Mouse (Mus musculus) neural tube, embryonic 13.5 days (tissue): ENCODE measurements around the gene Cox5b. TPM values are rescaled to one million over a fixed set of nuclear protein-coding genes. Genes with fewer than 3 reads are reported as not detected.
A peak's percentile ranks its signal among the peaks of the same experiment; 100 is the strongest.

Source experiments
- ATAC-seq: fragments of 200-750 bp; cut with Nextera tagmentation; 2 replicates; pipeline ENCODE4 v1.8.0; 2017; ENCODE audit warnings: low read depth, mild to moderate bottlenecking, moderate TSS enrichment, moderate library complexity
- H3K27ac ChIP-seq: fragments of 300-500 bp; sonication (generic); replicated peaks from 2 replicates; pipeline ENCODE4 v1.5.1; 2015; ENCODE audit warnings: moderate library complexity, mild to moderate bottlenecking, inconsistent platforms
- H3K27me3 ChIP-seq: fragments of 300-500 bp; sonication (generic); 2 replicates; pipeline ENCODE4 v1.6.1; 2015; ENCODE audit warnings: mild to moderate bottlenecking, inconsistent platforms
- H3K36me3 ChIP-seq: fragments of 300-500 bp; sonication (generic); 2 replicates; pipeline ENCODE4 v1.6.1; 2015; ENCODE audit warnings: mild to moderate bottlenecking, inconsistent platforms
- H3K4me1 ChIP-seq: fragments of 300-500 bp; sonication (generic); replicated peaks from 2 replicates; pipeline ENCODE4 v1.6.1; 2015; ENCODE audit warnings: inconsistent platforms
- H3K4me2 ChIP-seq: fragments of 300-500 bp; sonication (generic); 2 replicates; pipeline ENCODE4 v1.6.1; 2015; ENCODE audit warnings: inconsistent platforms, mild to moderate bottlenecking, moderate library complexity
- H3K4me3 ChIP-seq: fragments of 300-500 bp; sonication (generic); 2 replicates; pipeline ENCODE4 v1.5.1; 2015; ENCODE audit warnings: mild to moderate bottlenecking, inconsistent platforms
- H3K9ac ChIP-seq: fragments of 300-500 bp; sonication (generic); 2 replicates; pipeline ENCODE4 v1.6.1; 2015; ENCODE audit warnings: moderate library complexity, mild to moderate bottlenecking, inconsistent platforms
- H3K9me3 ChIP-seq: fragments of 300-500 bp; sonication (generic); 2 replicates; pipeline ENCODE4 v1.6.1; 2016; ENCODE audit warnings: inconsistent platforms
- WGBS: fragments of 180-500 bp; shearing (Covaris S2); methylation state at CpG from one replicate; pipeline ENCODE4 v1.1.7; 2015; 5-methylcytosine and 5-hydroxymethylcytosine counted together
- polyA plus RNA-seq: library from polyadenylated mRNA; unstranded; fragments of >200 nt; fragmentation: Nextera tagmentation; extraction: Ambion mirVana; gene quantifications from 2 replicates; pipeline ENCODE4 v1.2.1, GENCODE M21; 2015

The Cox5b gene
- polyA plus RNA-seq, 1 experiment from 2014 or later = 697 TPM

GRCm38 (mm10) chr1:36697030-36697429 is 5.8 kb downstream of the Cox5b start:
- H3K9me3 ChIP-seq = no peaks in the 10 kb centered on the region
- peaks cover 16% of the 10 kb centered on the region for H3K4me1 ChIP-seq
- ATAC-seq = no peak
- no peaks in the 10 kb centered on the region for H3K27me3 ChIP-seq
- no peak overlapping the region for H3K27ac ChIP-seq
- 69% methylated on average over 5 of the region's 5 CpGs for WGBS
- H3K4me2 ChIP-seq = no peak overlapping the region
- no peak overlapping the region for H3K9ac ChIP-seq
- H3K4me3 ChIP-seq = no peak overlapping the region
- peaks cover 67% of the 10 kb centered on the region for H3K36me3 ChIP-seq

GRCm38 (mm10) chr1:36707166-36707565 is 15.9 kb downstream of the Cox5b start:
- no peak overlapping the region for H3K27ac ChIP-seq
- no peak overlapping the region for H3K4me3 ChIP-seq
- H3K4me1 ChIP-seq = peaks cover 21% of the 10 kb centered on the region
- H3K27me3 ChIP-seq = no peaks in the 10 kb centered on the region
- no peak overlapping the region for H3K4me2 ChIP-seq
- 78% methylated on average over 2 of the region's 2 CpGs for WGBS
- H3K9me3 ChIP-seq = no peaks in the 10 kb centered on the region
- ATAC-seq = no peak
- 0 out of 2 replicates have a peak overlapping the region, but pooled peaks have one; percentile 12 for H3K9ac ChIP-seq
- peaks cover 54% of the 10 kb centered on the region for H3K36me3 ChIP-seq

- H3K9ac ChIP-seq = peak overlapping the region; percentile 97
- H3K4me2 ChIP-seq = no peak overlapping the region
- 61% methylated on average over 3 of the region's 3 CpGs for WGBS
- no peak overlapping the region for H3K4me3 ChIP-seq
- H3K36me3 ChIP-seq = peaks cover 47% of the 10 kb centered on the region
- ATAC-seq = no peak
- H3K4me1 ChIP-seq = peaks cover 21% of the 10 kb centered on the region
- no peaks in the 10 kb centered on the region for H3K27me3 ChIP-seq
- H3K27ac ChIP-seq = no peak overlapping the region
- H3K9me3 ChIP-seq = no peaks in the 10 kb centered on the region
Measured at GRCm38 (mm10) chr1:36707797-36708196, 16.5 kb downstream of the Cox5b start.

GRCm38 (mm10) chr1:36708626-36709025 is 17.4 kb downstream of the Cox5b start:
- Histone ChIP-seq H3K27me3 (no peaks in the 10 kb centered on the region), H3K9me3 (no peaks in the 10 kb centered on the region), H3K4me2 (peak overlapping the region; percentile 83), H3K4me1 (peaks cover 21% of the 10 kb centered on the region), H3K27ac (no peak overlapping the region), H3K9ac (peak overlapping the region; percentile 97), H3K4me3 (peak overlapping the region; percentile 92), H3K36me3 (peaks cover 39% of the 10 kb centered on the region)
- 84% methylated on average over 1 of the region's 1 CpGs for WGBS
- no peak for ATAC-seq

GRCm38 (mm10) chr1:36709055-36709853 is 18.0 kb downstream of the Cox5b start:
- 1% methylated on average over 33 of the region's 33 CpGs for WGBS
- H3K36me3 ChIP-seq = peaks cover 33% of the 10 kb centered on the region
- peak overlapping the region; percentile 92 for H3K4me3 ChIP-seq
- H3K4me2 ChIP-seq = peak overlapping the region; percentile 83
- H3K27ac ChIP-seq = peak overlapping the region; percentile 90
- no peaks in the 10 kb centered on the region for H3K27me3 ChIP-seq
- ATAC-seq = peak; percentile 80
- peaks cover 21% of the 10 kb centered on the region for H3K4me1 ChIP-seq
- peak overlapping the region; percentile 97 for H3K9ac ChIP-seq
- no peaks in the 10 kb centered on the region for H3K9me3 ChIP-seq

GRCm38 (mm10) chr1:36709854-36710280 is 18.6 kb downstream of the Cox5b start, which contains the start of gene 4933424G06Rik:
Gene 4933424G06Rik, plus strand, starts transcription at chr1:36710149.
- Histone ChIP-seq H3K9ac (peak within 1 kb of the TSS; percentile 97), H3K4me3 (peak within 1 kb of the TSS; percentile 92), H3K9me3 (no peaks in the 10 kb centered on the region), H3K4me2 (peak within 1 kb of the TSS; percentile 83), H3K27ac (peak within 1 kb of the TSS; percentile 90), H3K4me1 (peaks cover 21% of the 10 kb centered on the region), H3K36me3 (peaks cover 27% of the 10 kb centered on the region), H3K27me3 (no peaks in the 10 kb centered on the region)
- peak; percentile 97 for ATAC-seq
- under 1% methylated on average over 29 of the region's 29 CpGs for WGBS

GRCm38 (mm10) chr1:36711104-36711503 is 19.9 kb downstream of the Cox5b start:
- H3K9ac ChIP-seq = no peak overlapping the region
- H3K27ac ChIP-seq = no peak overlapping the region
- peaks cover 14% of the 10 kb centered on the region for H3K36me3 ChIP-seq
- no peak overlapping the region for H3K4me2 ChIP-seq
- no peaks in the 10 kb centered on the region for H3K27me3 ChIP-seq
- no peak for ATAC-seq
- H3K4me1 ChIP-seq = peaks cover 21% of the 10 kb centered on the region
- H3K9me3 ChIP-seq = no peaks in the 10 kb centered on the region
- H3K4me3 ChIP-seq = no peak overlapping the region
- WGBS = 96% methylated on average over 2 of the region's 2 CpGs

GRCm38 (mm10) chr1:36714311-36714710 is 23.1 kb downstream of the Cox5b start, which contains the start of gene Actr1b:
Gene Actr1b, minus strand, starts transcription at chr1:36714422.
- Histone ChIP-seq H3K27me3 (no peaks in the 10 kb centered on the region), H3K27ac (no peak within 1 kb of the TSS), H3K9me3 (no peaks in the 10 kb centered on the region), H3K9ac (no peak within 1 kb of the TSS), H3K4me1 (no peaks in the 10 kb centered on the region), H3K4me2 (no peak within 1 kb of the TSS), H3K36me3 (no peaks in the 10 kb centered on the region), H3K4me3 (no peak within 1 kb of the TSS)
- no peak for ATAC-seq
- 81% methylated on average over 5 of the region's 5 CpGs for WGBS

GRCm38 (mm10) chr1:36718786-36719185 is 27.5 kb downstream of the Cox5b start:
- Histone ChIP-seq H3K27ac (no peak overlapping the region), H3K9me3 (no peaks in the 10 kb centered on the region), H3K4me1 (peaks cover 10% of the 10 kb centered on the region), H3K4me2 (no peak overlapping the region), H3K9ac (no peak overlapping the region), H3K4me3 (no peak overlapping the region), H3K27me3 (no peaks in the 10 kb centered on the region), H3K36me3 (no peaks in the 10 kb centered on the region)
- 96% methylated on average over 1 of the region's 1 CpGs for WGBS
- ATAC-seq = no peak

- Histone ChIP-seq H3K4me2 (no peak overlapping the region), H3K27me3 (no peaks in the 10 kb centered on the region), H3K9me3 (no peaks in the 10 kb centered on the region), H3K4me3 (no peak overlapping the region), H3K9ac (no peak overlapping the region), H3K4me1 (peaks cover 19% of the 10 kb centered on the region), H3K27ac (peak overlapping the region; percentile 62; the same call in 1 of the 2 replicates), H3K36me3 (no peaks in the 10 kb centered on the region)
- WGBS = 57% methylated on average over 16 of the region's 16 CpGs
- ATAC-seq = peak; percentile 74
Measured at GRCm38 (mm10) chr1:36723146-36724056, 32.2 kb downstream of the Cox5b start.

- peak; percentile 64 for ATAC-seq
- WGBS = 24% methylated on average over 4 of the region's 4 CpGs
- H3K36me3 ChIP-seq = no peaks in the 10 kb centered on the region
- peak overlapping the region; percentile 6; the same call in 1 of the 2 replicates for H3K27ac ChIP-seq
- H3K4me2 ChIP-seq = no peak overlapping the region
- H3K27me3 ChIP-seq = no peaks in the 10 kb centered on the region
- H3K9me3 ChIP-seq = no peaks in the 10 kb centered on the region
- H3K4me3 ChIP-seq = no peak overlapping the region
- 0 out of 2 replicates have a peak overlapping the region, but pooled peaks have one; percentile 26 for H3K9ac ChIP-seq
- peaks cover 19% of the 10 kb centered on the region for H3K4me1 ChIP-seq
Measured at GRCm38 (mm10) chr1:36724057-36724431, 32.8 kb downstream of the Cox5b start.

GRCm38 (mm10) chr1:36737300-36737699 is 46.1 kb downstream of the Cox5b start:
- peaks cover 5% of the 10 kb centered on the region; the same call in 1 of the 2 replicates for H3K27me3 ChIP-seq
- no peaks in the 10 kb centered on the region for H3K4me1 ChIP-seq
- no peak overlapping the region for H3K27ac ChIP-seq
- peak; percentile 80; the same call in 1 of the 2 replicates for ATAC-seq
- H3K4me3 ChIP-seq = no peak overlapping the region
- 11% methylated on average over 4 of the region's 4 CpGs for WGBS
- no peaks in the 10 kb centered on the region for H3K9me3 ChIP-seq
- no peak overlapping the region for H3K4me2 ChIP-seq
- no peak overlapping the region for H3K9ac ChIP-seq
- H3K36me3 ChIP-seq = no peaks in the 10 kb centered on the region
